Mouse (Mus musculus) lung, postnatal 25 days (tissue): ENCODE results near the gene Trim27.

Experiments
- DNase-seq: peaks from one replicate; pipeline ENCODE4 v3.0.0; 2022; ENCODE audit warnings: low spot score

Gene Trim27

GRCm38 (mm10) chr13:21172241-21173027, 6.8 kb upstream of the Trim27 start:
- DNase-seq: peak; percentile 80

GRCm38 (mm10) chr13:21173072-21173471, 6.2 kb upstream of the Trim27 start:
- DNase-seq: peak; percentile 86

- no peak for DNase-seq
These were observed 2.5 kb upstream of the Trim27 start for GRCm38 (mm10) chr13:21176733-21177132.

GRCm38 (mm10) chr13:21177657-21178056, 1.6 kb upstream of the Trim27 start:
- no peak for DNase-seq

GRCm38 (mm10) chr13:21178364-21178763, 881 bp upstream of the Trim27 start:
- DNase-seq: no peak

GRCm38 (mm10) chr13:21179724-21180550, 692 bp downstream of the Trim27 start:
- DNase-seq: peak; percentile 91

GRCm38 (mm10) chr13:21180551-21181530, 1.6 kb downstream of the Trim27 start:
- DNase-seq: peak; percentile 56

GRCm38 (mm10) chr13:21181996-21182395, 2.8 kb downstream of the Trim27 start:
- DNase-seq: no peak

- DNase-seq: no peak
These were observed 3.8 kb downstream of the Trim27 start for GRCm38 (mm10) chr13:21183066-21183465.

- no peak for DNase-seq
These were observed 4.4 kb downstream of the Trim27 start for GRCm38 (mm10) chr13:21183661-21184060.

GRCm38 (mm10) chr13:21185521-21185920, 6.3 kb downstream of the Trim27 start:
- DNase-seq: no peak

- DNase-seq: no peak
These were observed 16.4 kb downstream of the Trim27 start for GRCm38 (mm10) chr13:21195406-21196228.

GRCm38 (mm10) chr13:21197721-21198120, 18.5 kb downstream of the Trim27 start:
- no peak for DNase-seq

- no peak for DNase-seq
These were observed 19.1 kb downstream of the Trim27 start for GRCm38 (mm10) chr13:21198313-21198712.

- no peak for DNase-seq
These were observed 20.1 kb downstream of the Trim27 start for GRCm38 (mm10) chr13:21199046-21200028.

- DNase-seq: peak; percentile 95
These were observed 21.1 kb downstream of the Trim27 start for GRCm38 (mm10) chr13:21200043-21200999.

- DNase-seq: peak; percentile 32
These were observed 36.2 kb downstream of the Trim27 start for GRCm38 (mm10) chr13:21215275-21215983.

GRCm38 (mm10) chr13:21216781-21217180, 37.5 kb downstream of the Trim27 start:
- no peak for DNase-seq
